Mouse (Mus musculus): ENCODE data around the gene Brms1l. TPM values are rescaled to one million over a fixed set of nuclear protein-coding genes. Genes with fewer than 3 reads are reported as not detected.

Brms1l gene
- total and polyA plus RNA-seq, 2 experiments from 2014 or later: 38.3 to 39.7 TPM

DNA sequence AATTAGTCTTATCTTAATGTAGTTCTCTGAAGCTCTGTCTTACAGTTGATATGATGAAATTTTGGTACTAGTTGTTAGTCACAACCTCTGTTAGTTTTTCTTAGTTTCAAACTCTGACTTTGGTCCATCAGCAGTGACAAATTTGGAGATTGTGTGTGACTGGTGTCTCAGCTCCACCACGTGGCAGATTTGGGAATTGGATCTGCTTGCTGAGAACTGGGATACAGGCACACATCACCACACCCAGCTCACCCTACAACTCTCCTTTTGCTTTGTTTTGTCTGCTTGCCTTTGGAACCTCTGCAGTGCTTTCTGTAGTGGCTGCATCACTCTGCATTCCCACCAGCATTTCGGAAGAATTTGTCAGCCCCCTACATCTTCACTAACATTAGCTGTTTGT is 5.0 kb upstream of the Brms1l start:
- no peak overlapping the region for H3K4me3 ChIP-seq (ENCODE audit: low read depth, low read length)
- TF ChIP-seq CTCF (IDR thresholded peaks at IDR 0.05): peak; percentile 85
- H3K27me3 ChIP-seq (ENCODE audit: insufficient read depth, low read length): no peaks in the 10 kb centered on the region
- WGBS: 22% methylated on average over 2 of the region's 2 CpGs
- H3K36me3 ChIP-seq (ENCODE audit: insufficient read depth, low read length): no peaks in the 10 kb centered on the region
- H3K4me1 ChIP-seq (ENCODE audit: insufficient read depth, low read length): no peaks in the 10 kb centered on the region
- H3K27ac ChIP-seq (ENCODE audit: low read depth, low read length): no peak overlapping the region
- DNase-seq (ENCODE audit: low spot score) (peak; percentile 70), ATAC-seq (ENCODE audit: low FRiP score) (no peak)
- no peak overlapping the region for H3K4me2 ChIP-seq (ENCODE audit: low read depth, low read length, poor library complexity, severe bottlenecking)
- H3K9ac ChIP-seq (replicated peaks; ENCODE audit: low read length, poor library complexity, severe bottlenecking): no peak overlapping the region
- no peaks in the 10 kb centered on the region for H3K9me3 ChIP-seq (ENCODE audit: low read length)

DNA sequence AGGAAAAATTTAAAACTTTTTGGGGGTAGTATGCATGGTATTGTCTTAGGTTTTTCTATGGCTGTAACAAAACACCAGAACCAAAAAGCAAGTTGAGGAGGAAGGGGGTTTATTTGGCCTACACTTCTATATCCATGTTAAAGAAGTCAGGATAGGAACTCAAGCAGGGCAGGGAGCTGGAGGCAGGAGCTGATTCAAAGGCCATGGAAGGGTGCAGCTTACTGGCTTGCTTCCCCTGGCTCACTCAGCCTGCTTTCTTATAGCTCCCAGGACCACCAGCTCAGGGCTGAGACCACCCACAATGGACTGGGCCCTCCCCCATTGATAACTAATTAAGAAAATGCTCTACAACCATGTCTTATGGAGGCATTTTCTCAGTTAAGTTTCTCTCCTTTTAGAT is 3.2 kb upstream of the Brms1l start:
- no peak overlapping the region for H3K27ac ChIP-seq (ENCODE audit: low read depth, low read length)
- DNase-seq (ENCODE audit: low spot score) (no peak), ATAC-seq (ENCODE audit: low FRiP score) (no peak)
- no peak overlapping the region for H3K4me3 ChIP-seq (ENCODE audit: low read depth, low read length)
- H3K4me1 ChIP-seq (ENCODE audit: insufficient read depth, low read length): peaks cover 3% of the 10 kb centered on the region; the same call in 1 of the 2 replicates
- H3K9ac ChIP-seq (replicated peaks; ENCODE audit: low read length, poor library complexity, severe bottlenecking): no peak overlapping the region
- H3K36me3 ChIP-seq (ENCODE audit: insufficient read depth, low read length): no peaks in the 10 kb centered on the region
- no peaks in the 10 kb centered on the region for H3K9me3 ChIP-seq (ENCODE audit: low read length)
- no peak for TF ChIP-seq CTCF (IDR thresholded peaks at IDR 0.05)
- H3K4me2 ChIP-seq (ENCODE audit: low read depth, low read length, poor library complexity, severe bottlenecking): no peak overlapping the region
- H3K27me3 ChIP-seq (ENCODE audit: insufficient read depth, low read length): no peaks in the 10 kb centered on the region

DNA sequence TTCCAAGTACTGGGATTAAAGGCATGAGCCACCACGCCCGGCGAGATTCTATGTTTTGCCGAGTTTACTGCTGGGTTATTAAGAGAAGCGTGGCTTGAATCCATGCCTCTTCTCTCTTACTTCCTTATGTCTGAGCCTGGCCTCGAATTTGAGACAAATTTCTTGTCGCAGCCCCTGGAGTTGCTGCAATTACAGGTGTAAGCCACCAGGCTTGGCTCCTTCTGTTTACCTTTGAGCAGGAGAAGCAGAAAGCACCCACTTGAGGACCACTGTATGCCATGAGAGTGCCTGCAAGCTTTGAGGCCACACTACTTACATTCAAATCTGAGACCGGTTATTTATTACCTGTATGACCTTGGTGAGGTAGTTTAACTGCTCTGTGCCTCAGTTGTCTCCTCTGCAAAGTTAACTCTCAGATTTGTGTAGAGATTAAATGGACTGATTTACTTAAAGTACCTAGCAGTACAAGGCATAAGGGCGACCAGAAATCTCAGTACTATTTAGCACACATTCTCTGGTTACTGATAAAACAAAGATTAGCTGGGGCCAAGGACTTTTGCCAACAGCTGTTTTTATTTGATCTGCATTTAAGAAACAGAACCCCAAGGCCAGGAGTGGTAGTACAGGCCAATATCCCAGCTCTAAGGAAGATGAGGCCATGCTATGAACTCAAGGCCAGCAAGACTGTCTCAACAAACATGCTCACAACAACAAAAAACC is 2.1 kb upstream of the Brms1l start:
- DNase-seq (ENCODE audit: low spot score): no peak
- TF ChIP-seq CTCF (IDR thresholded peaks at IDR 0.05): no peak
- no peaks in the 10 kb centered on the region for H3K9me3 ChIP-seq (ENCODE audit: low read length)
- WGBS: 75% methylated on average over 9 of the region's 9 CpGs
- no peak overlapping the region for H3K4me3 ChIP-seq (ENCODE audit: low read depth, low read length)
- peaks cover 3% of the 10 kb centered on the region; the same call in 1 of the 2 replicates for H3K4me1 ChIP-seq (ENCODE audit: insufficient read depth, low read length)
- no peak overlapping the region for H3K4me2 ChIP-seq (ENCODE audit: low read depth, low read length, poor library complexity, severe bottlenecking)
- H3K36me3 ChIP-seq (ENCODE audit: insufficient read depth, low read length): no peaks in the 10 kb centered on the region
- H3K27ac ChIP-seq (ENCODE audit: low read depth, low read length): no peak overlapping the region
- H3K9ac ChIP-seq (replicated peaks; ENCODE audit: low read length, poor library complexity, severe bottlenecking): no peak overlapping the region
- H3K27me3 ChIP-seq (ENCODE audit: insufficient read depth, low read length): no peaks in the 10 kb centered on the region
- ATAC-seq (ENCODE audit: low FRiP score): no peak

DNA sequence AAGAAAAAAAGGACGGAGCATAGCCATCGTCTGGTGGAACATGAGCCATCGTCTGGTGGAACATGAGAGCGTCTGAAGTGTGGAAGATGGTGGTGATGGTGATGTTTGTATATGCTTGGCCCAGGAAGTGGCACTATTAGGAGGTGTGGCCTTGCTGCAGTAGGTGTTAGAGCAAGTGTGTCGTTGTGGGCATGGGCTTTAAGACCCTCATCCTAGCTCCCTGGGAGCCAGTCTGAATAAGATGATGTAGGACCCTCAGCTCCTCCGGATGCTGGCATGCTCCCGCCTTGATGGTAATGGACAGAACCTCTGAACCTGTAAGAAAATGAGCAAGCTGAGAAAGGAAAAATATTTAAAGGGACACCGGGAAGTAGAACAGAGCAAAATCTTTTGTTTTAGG is 1.2 kb upstream of the Brms1l start:
- Histone ChIP-seq H3K4me1 (ENCODE audit: insufficient read depth, low read length) (peaks cover 3% of the 10 kb centered on the region; the same call in 1 of the 2 replicates), H3K27me3 (ENCODE audit: insufficient read depth, low read length) (no peaks in the 10 kb centered on the region), H3K27ac (ENCODE audit: low read depth, low read length) (no peak overlapping the region), H3K4me3 (ENCODE audit: low read depth, low read length) (no peak overlapping the region), H3K4me2 (ENCODE audit: low read depth, low read length, poor library complexity, severe bottlenecking) (no peak overlapping the region), H3K9ac (replicated peaks; ENCODE audit: low read length, poor library complexity, severe bottlenecking) (no peak overlapping the region), H3K36me3 (ENCODE audit: insufficient read depth, low read length) (no peaks in the 10 kb centered on the region), H3K9me3 (ENCODE audit: low read length) (no peaks in the 10 kb centered on the region)
- WGBS: 86% methylated on average over 8 of the region's 8 CpGs
- TF ChIP-seq CTCF (IDR thresholded peaks at IDR 0.05): no peak
- no peak for DNase-seq (ENCODE audit: low spot score)
- no peak for ATAC-seq (ENCODE audit: low FRiP score)

DNA sequence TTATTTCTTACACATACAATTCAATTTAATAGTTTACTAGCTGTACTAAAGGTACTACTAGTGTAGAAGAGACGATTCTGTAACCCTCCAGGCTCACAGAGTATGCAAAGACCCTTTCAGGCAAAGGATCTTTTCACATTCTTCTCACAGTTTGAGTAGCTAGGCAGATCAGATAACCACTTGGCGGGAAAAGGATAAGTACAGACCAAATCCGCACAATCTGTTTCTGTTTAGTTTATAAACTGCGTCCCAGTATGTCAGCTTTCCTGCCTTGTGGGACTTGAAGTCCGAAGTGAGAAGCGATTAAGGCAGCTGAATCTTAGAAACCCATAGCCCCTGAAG is 296 bp upstream of the Brms1l start:
- TF ChIP-seq CTCF (IDR thresholded peaks at IDR 0.05): no peak
- ATAC-seq (ENCODE audit: low FRiP score) (no peak), DNase-seq (ENCODE audit: low spot score) (no peak)
- under 1% methylated on average over 6 of the region's 6 CpGs for WGBS
- no peaks in the 10 kb centered on the region for H3K36me3 ChIP-seq (ENCODE audit: insufficient read depth, low read length)
- peaks cover 3% of the 10 kb centered on the region; the same call in 1 of the 2 replicates for H3K4me1 ChIP-seq (ENCODE audit: insufficient read depth, low read length)
- H3K9me3 ChIP-seq (ENCODE audit: low read length): no peaks in the 10 kb centered on the region
- H3K4me2 ChIP-seq (ENCODE audit: low read depth, low read length, poor library complexity, severe bottlenecking): peak overlapping the region; percentile 40
- H3K27me3 ChIP-seq (ENCODE audit: insufficient read depth, low read length): no peaks in the 10 kb centered on the region
- H3K9ac ChIP-seq (replicated peaks; ENCODE audit: low read length, poor library complexity, severe bottlenecking): 0 out of 2 replicates have a peak overlapping the region, but pooled peaks have one; percentile 1
- H3K4me3 ChIP-seq (ENCODE audit: low read depth, low read length): peak overlapping the region; percentile 73
- peak overlapping the region; percentile 89 for H3K27ac ChIP-seq (ENCODE audit: low read depth, low read length)

DNA sequence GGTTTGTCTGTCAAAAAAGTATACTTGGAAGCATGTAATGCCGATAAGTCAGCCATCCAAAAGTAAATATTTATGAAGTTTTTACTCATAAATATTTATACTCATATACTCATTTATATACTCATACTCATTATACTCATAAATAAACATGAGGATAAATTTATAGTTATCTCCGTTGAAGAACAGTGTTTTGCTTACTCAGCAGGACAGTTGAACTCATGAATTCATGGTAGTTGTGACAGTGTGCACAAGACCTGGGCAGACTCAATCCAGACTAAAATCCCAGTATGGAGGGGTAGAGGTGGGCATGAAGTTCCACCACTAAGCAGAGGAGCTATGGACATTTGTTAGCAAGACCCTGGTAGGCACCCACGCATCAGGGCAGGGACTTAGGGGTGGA is 1.4 kb downstream of the Brms1l start:
- Histone ChIP-seq H3K36me3 (ENCODE audit: insufficient read depth, low read length) (peaks cover 8% of the 10 kb centered on the region), H3K4me1 (ENCODE audit: insufficient read depth, low read length) (peaks cover 3% of the 10 kb centered on the region; the same call in 1 of the 2 replicates), H3K27me3 (ENCODE audit: insufficient read depth, low read length) (no peaks in the 10 kb centered on the region), H3K27ac (ENCODE audit: low read depth, low read length) (no peak overlapping the region), H3K4me2 (ENCODE audit: low read depth, low read length, poor library complexity, severe bottlenecking) (peak overlapping the region; percentile 73), H3K4me3 (ENCODE audit: low read depth, low read length) (peak overlapping the region; percentile 73; the same call in 1 of the 2 replicates), H3K9me3 (ENCODE audit: low read length) (no peaks in the 10 kb centered on the region), H3K9ac (replicated peaks; ENCODE audit: low read length, poor library complexity, severe bottlenecking) (no peak overlapping the region)
- DNase-seq (ENCODE audit: low spot score) (no peak), ATAC-seq (ENCODE audit: low FRiP score) (no peak)
- WGBS: 55% methylated on average over 3 of the region's 3 CpGs
- no peak for TF ChIP-seq CTCF (IDR thresholded peaks at IDR 0.05)
